Mouse (Mus musculus): ENCODE measurements at regions not wholly inside any gene's neighbourhood (a gene's known extent, or its start where the extent isn't known, plus 50 kb on each side); places are given as distances from the start of the nearest gene placed in this dataset.
"Not testable (repeated sequence)": the region's sequence is repeated elsewhere in the genome, so short reads cannot be mapped to it uniquely, and the experiment has no call there.

- DNase-seq (ENCODE audit: extremely low read depth, low read depth, low spot score): no peak
Observed at GRCm38 (mm10) chr13:52349606-52350005, 181.5 kb downstream of the Diras2 start.

DNA sequence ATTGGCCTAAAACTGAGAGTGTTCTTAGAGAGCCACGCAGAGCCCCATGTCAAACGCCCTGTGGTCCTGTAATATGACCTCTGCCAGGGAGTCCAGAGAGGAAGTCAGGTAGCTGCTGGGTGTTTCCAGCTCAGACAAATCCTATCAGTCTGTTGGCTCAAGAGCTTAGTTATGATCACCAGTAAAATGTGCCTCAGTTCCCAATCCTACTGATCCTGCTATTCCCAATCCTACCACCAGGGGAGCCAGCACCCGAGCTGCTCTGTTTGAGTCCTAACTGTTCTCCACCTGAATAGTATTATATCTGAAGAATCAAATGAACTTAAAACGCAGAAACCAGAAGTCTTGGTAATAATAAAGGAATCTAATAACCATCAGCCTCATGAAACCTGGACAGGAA, 178.5 kb downstream of the Diras2 start:
- DNase-seq (ENCODE audit: extremely low read depth, low read depth, low spot score): no peak

DNA sequence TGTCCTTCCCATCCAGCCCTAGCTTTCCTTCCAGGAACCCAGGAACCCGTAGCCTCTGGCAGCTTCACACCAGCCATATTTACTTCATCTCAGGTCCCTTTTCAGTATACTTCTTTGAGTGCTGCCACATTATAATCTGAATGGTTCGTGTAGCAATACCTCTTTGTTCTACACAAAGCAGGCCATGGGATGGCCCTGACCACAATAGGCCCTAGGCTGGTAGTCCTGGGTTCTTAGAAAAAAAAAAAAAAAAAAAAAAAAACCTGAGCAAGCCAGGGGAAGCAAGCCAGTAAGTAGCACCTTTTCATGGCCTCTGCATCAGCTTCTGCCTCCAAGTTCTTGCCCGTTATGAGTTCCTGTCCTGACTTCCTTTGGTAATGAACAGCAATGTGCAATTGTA, 177.6 kb downstream of the Diras2 start:
- DNase-seq (ENCODE audit: extremely low read depth, low read depth, low spot score): no peak

DNA sequence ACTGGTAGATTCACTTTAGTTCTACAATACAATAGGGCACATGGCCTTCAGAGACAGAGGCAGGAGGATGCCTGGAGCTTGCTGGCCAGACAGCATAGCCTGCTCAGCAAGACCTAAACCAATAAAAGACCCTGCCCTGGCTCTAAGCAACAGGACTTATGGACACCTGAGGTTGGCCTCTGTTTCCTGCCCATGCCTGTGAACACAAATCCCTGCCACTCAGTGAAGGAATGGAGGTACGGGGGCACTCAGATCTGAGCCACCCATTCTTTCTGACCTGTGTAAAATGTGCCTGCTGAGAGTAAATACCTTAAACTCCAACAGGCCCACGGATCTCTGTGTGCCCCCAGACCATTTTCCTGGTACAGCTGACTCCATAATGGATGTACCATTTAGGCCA, 177.1 kb downstream of the Diras2 start:
- no peak for DNase-seq (ENCODE audit: extremely low read depth, low read depth, low spot score)

DNA sequence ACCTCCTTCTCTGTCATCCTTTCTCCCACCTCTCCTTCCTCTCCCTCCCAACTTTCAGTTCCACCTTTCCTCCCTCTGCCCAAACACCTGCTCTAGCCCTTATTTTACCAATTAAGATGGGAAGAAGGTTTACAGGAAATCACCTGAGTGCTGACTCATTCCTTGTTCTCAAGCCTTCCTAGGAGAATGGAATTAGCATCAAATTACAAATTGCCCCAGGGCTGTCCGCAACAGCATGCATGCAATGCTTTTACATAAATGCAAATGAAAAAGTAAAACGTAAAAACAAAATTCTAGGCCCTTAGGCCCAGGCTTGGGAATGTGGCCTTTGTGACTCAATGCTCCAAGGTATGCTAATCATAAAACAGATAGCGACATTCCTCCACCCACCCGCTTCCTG, 175.2 kb downstream of the Diras2 start:
- not testable (repeated sequence) for DNase-seq (ENCODE audit: extremely low read depth, low read depth, low spot score)

GRCm38 (mm10) chr13:52359332-52359731, 171.7 kb downstream of the Diras2 start:
- DNase-seq (ENCODE audit: extremely low read depth, low read depth, low spot score): not testable (repeated sequence)

- DNase-seq (ENCODE audit: extremely low read depth, low read depth, low spot score): no peak
Observed at GRCm38 (mm10) chr13:52361177-52361846, 169.8 kb downstream of the Diras2 start.

- DNase-seq (ENCODE audit: extremely low read depth, low read depth, low spot score): no peak
Observed at GRCm38 (mm10) chr13:52362266-52362665, 168.8 kb downstream of the Diras2 start.

GRCm38 (mm10) chr13:52369851-52370250, 161.2 kb downstream of the Diras2 start:
- no peak for DNase-seq (ENCODE audit: extremely low read depth, low read depth, low spot score)

DNA sequence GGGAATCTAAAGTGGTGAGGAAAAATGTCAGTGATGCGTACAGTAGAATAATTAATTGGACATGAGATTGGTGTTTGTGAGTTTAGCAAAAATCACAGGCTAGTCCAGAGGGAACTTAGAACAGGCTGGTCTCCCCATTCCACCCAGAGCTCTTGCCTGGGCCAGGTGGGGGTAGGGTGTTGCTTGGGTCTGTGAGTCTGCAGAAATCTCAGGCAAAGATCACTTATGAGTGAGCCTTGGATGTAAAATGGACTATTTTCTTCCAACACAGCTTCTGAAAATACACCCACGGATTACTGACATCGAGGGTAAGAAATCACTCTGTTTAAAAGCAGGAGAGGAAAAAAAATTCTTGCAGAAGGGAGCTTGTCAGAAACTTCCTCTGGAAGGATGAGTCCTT, 159.1 kb downstream of the Diras2 start:
- no peak for DNase-seq (ENCODE audit: extremely low read depth, low read depth, low spot score)

- no peak for DNase-seq (ENCODE audit: extremely low read depth, low read depth, low spot score)
Observed at GRCm38 (mm10) chr13:52374781-52375180, 156.3 kb downstream of the Diras2 start.

GRCm38 (mm10) chr13:52378236-52378635, 152.8 kb downstream of the Diras2 start:
- DNase-seq (ENCODE audit: extremely low read depth, low read depth, low spot score): no peak

DNA sequence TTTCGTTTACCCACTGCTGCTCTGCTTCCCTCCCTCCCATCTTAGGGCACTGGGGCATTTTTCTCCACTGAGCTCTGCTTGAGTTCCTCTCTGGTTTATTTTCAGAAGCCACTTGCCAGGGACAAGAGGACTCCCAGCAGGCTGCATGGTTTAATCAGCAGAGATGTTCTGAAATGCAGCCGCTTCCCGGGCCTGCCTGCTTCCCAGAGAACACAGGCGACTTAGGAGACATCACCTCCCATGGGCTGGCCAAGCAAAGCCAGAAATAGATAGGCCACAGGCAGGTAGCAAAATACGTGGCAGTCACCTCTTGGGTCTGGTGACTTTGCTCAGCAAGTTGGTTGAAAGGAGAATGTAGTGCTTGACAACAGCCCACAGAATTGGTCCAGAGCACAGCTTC, 141.8 kb downstream of the Diras2 start:
- no peak for DNase-seq (ENCODE audit: extremely low read depth, low read depth, low spot score)

GRCm38 (mm10) chr13:52395786-52396185, 135.3 kb downstream of the Diras2 start:
- no peak for DNase-seq (ENCODE audit: extremely low read depth, low read depth, low spot score)

DNA sequence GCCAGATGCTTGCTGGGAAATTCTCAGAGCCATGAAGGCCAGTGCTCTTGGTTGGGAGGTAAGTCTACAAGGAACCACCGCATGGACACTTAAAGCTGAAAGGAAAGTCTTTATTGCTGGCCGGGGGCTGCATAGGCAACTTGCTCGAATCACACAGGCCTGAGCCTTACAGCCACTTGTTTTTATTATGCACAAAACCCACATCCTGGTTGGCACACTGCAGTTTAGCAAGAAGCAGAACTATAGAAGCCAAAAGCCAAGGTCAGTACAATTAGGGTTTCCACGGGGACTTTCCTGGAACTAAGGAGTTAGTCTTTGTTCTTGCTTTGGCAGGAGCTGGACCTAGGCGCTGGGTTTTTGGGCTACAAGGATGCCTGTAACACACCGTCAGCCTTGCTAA, 132.7 kb downstream of the Diras2 start:
- no peak for DNase-seq (ENCODE audit: extremely low read depth, low read depth, low spot score)

- DNase-seq (ENCODE audit: extremely low read depth, low read depth, low spot score): no peak
Observed at GRCm38 (mm10) chr13:52399143-52399542, 131.9 kb downstream of the Diras2 start.

GRCm38 (mm10) chr13:52403805-52404204, 127.3 kb downstream of the Diras2 start:
- no peak for DNase-seq (ENCODE audit: extremely low read depth, low read depth, low spot score)

- no peak for DNase-seq (ENCODE audit: extremely low read depth, low read depth, low spot score)
Observed at GRCm38 (mm10) chr13:52416301-52416700, 114.8 kb downstream of the Diras2 start.

- no peak for DNase-seq (ENCODE audit: extremely low read depth, low read depth, low spot score)
Observed at GRCm38 (mm10) chr13:52422456-52422855, 108.6 kb downstream of the Diras2 start.

GRCm38 (mm10) chr13:52428527-52428926, 102.6 kb downstream of the Diras2 start:
- no peak for DNase-seq (ENCODE audit: extremely low read depth, low read depth, low spot score)

GRCm38 (mm10) chr13:52436756-52437155, 94.3 kb downstream of the Diras2 start:
- DNase-seq (ENCODE audit: extremely low read depth, low read depth, low spot score): no peak

- DNase-seq (ENCODE audit: extremely low read depth, low read depth, low spot score): no peak
Observed at GRCm38 (mm10) chr13:52445513-52445912, 85.6 kb downstream of the Diras2 start.

DNA sequence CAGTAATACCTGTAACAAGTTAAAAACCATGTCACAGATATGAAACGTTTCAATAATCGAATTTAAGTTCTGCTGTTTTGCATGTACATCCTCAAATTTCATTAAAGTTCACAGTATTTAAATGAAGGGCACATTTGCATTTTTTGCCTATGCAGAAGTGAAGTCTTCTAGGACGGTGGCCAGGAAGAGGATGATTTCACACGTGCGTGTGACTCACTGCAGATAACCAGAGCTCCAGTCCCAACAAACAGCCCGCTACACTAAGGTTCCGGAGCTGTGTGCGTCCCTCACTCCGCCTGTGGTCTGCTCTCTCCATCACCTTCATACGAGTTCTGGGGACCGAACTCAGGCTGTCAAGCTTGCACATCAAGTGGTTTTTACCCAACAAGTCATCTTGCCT, 82.2 kb downstream of the Diras2 start:
- no peak for DNase-seq (ENCODE audit: extremely low read depth, low read depth, low spot score)

Measured in fat pad, adult 2 months (tissue).